Mouse (Mus musculus) neural tube, embryonic 14.5 days (tissue): ENCODE data around the gene Pla2g4e. TPM values are rescaled to one million over a fixed set of nuclear protein-coding genes. Genes with fewer than 3 reads are reported as not detected.

Source experiments
- ATAC-seq: fragments of 200-750 bp; cut with Nextera tagmentation; 2 replicates; pipeline ENCODE4 v1.8.0; 2017; ENCODE audit warnings: low read depth, mild to moderate bottlenecking, moderate TSS enrichment, moderate library complexity
- H3K27ac ChIP-seq: fragments of 300-500 bp; sonication (generic); 2 replicates; pipeline ENCODE4 v1.5.1; 2014; ENCODE audit warnings: low read depth, mild to moderate bottlenecking, control low read depth, low read length, moderate library complexity, mixed read lengths
- H3K27me3 ChIP-seq: fragments of 300-500 bp; sonication (generic); 2 replicates; pipeline ENCODE4 v1.6.1; 2014; ENCODE audit warnings: low read length; ENCODE audit not compliant: control insufficient read depth, insufficient read depth
- H3K36me3 ChIP-seq: fragments of 300-500 bp; sonication (generic); 2 replicates; pipeline ENCODE4 v1.6.1; 2014; ENCODE audit warnings: low read length, mixed read lengths; ENCODE audit not compliant: control insufficient read depth, insufficient read depth
- H3K4me1 ChIP-seq: fragments of 300-500 bp; sonication (generic); 2 replicates; pipeline ENCODE4 v1.6.1; 2014; ENCODE audit warnings: low read length; ENCODE audit not compliant: control insufficient read depth, insufficient read depth
- H3K4me2 ChIP-seq: fragments of 300-500 bp; sonication (generic); 2 replicates; pipeline ENCODE4 v1.6.1; 2014; ENCODE audit warnings: mild to moderate bottlenecking, low read depth, low read length, control low read depth
- H3K4me3 ChIP-seq: fragments of 300-500 bp; sonication (generic); 2 replicates; pipeline ENCODE4 v1.5.1; 2014; ENCODE audit warnings: low read depth, low read length, control low read depth, mixed read lengths
- H3K9ac ChIP-seq: fragments of 300-500 bp; sonication (generic); replicated peaks from 2 replicates; pipeline ENCODE4 v1.6.1; 2014; ENCODE audit warnings: low read depth, mild to moderate bottlenecking, control low read depth, low read length, mixed read lengths
- H3K9me3 ChIP-seq: fragments of 300-500 bp; sonication (generic); 2 replicates; pipeline ENCODE4 v1.6.1; 2016; ENCODE audit warnings: low read length; ENCODE audit not compliant: control insufficient read depth
- WGBS: fragments of 180-500 bp; shearing (Covaris S2); extraction: QIAGEN DNeasy Blood & Tissue Kit; methylation state at CpG from one replicate; pipeline ENCODE4 v1.1.7; 2014; 5-methylcytosine and 5-hydroxymethylcytosine counted together
- polyA plus RNA-seq: library from polyadenylated mRNA; unstranded; fragments of >200 nt; fragmentation: Nextera tagmentation; extraction: Ambion mirVana; gene quantifications from 2 replicates; pipeline ENCODE4 v1.2.1, GENCODE M21; 2014

Pla2g4e gene
- polyA plus RNA-seq, 1 experiment from 2014 or later, result 7.2 TPM

DNA sequence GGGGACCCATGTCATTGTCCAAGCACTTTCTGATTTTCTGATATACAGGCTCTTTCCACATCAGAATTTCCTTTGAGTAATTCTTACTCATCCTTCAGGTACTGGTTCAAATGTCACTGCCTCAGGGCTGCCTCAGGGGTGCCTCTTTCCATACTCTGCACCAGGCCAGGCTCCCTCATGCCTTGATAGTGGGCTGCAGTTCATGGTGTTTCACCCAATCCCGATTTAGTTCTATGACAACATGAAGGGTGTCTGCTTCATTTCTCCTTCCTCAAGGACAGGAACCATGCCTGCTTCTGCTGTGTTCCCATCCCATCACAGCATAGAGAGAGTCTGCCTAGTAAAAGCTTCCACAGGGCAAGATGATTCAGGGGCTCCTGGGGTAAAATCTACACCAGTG, 118.2 kb downstream of the Pla2g4e start:
- Histone ChIP-seq H3K9me3 (no peaks in the 10 kb centered on the region), H3K27ac (no peak overlapping the region), H3K4me2 (no peak overlapping the region), H3K27me3 (no peaks in the 10 kb centered on the region), H3K4me1 (no peaks in the 10 kb centered on the region), H3K9ac (no peak overlapping the region), H3K36me3 (no peaks in the 10 kb centered on the region), H3K4me3 (no peak overlapping the region)
- WGBS, result 91% methylated on average over 1 of the region's 1 CpGs
- ATAC-seq, result no peak

DNA sequence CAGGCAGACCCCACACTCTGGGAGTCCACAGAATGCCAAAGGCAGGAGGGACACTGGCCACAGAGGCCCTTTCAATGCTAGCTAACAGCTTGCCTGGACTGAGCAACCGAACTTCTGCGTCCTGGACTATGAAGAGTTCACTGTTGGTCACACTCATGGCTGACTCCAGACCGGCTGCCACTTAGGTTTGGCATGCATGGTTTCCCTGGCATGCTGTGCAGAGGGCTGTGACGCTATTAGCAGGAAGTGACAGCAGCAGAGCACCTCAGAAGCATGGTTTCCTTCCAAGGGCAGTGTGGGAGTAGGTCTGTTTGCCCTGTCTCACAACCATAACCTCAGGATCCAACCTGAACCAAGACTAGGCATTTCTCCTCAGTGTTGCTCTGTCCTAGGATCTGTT, 118.7 kb downstream of the Pla2g4e start:
- Histone ChIP-seq H3K4me3 (no peak overlapping the region), H3K9ac (no peak overlapping the region), H3K4me1 (no peaks in the 10 kb centered on the region), H3K9me3 (no peaks in the 10 kb centered on the region), H3K36me3 (no peaks in the 10 kb centered on the region), H3K27ac (no peak overlapping the region), H3K4me2 (no peak overlapping the region), H3K27me3 (no peaks in the 10 kb centered on the region)
- no peak for ATAC-seq
- WGBS, result 96% methylated on average over 4 of the region's 4 CpGs

DNA sequence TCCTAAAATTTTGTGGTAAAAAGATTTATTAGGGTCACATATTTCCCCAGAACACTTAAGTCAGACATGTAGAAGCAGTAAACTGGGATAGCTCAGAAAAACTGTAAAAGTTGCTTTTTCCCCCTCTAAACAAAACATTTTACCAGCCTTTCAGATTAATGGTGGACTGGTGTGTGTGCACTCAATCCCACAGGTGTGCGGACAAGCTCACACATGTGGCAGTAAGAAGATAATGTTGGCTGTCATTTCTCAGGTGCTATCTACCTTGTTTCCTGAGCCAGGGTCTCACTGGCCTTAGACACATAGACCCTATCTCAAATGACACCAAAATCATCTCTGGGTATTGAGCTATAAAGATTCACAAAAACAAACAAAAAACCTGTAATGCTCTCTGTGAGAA, 119.7 kb downstream of the Pla2g4e start:
- Histone ChIP-seq H3K27ac (no peak overlapping the region), H3K36me3 (no peaks in the 10 kb centered on the region), H3K27me3 (no peaks in the 10 kb centered on the region), H3K4me2 (no peak overlapping the region), H3K4me1 (no peaks in the 10 kb centered on the region), H3K9ac (no peak overlapping the region), H3K4me3 (no peak overlapping the region), H3K9me3 (no peaks in the 10 kb centered on the region)
- ATAC-seq, result no peak
- 97% methylated on average over 1 of the region's 1 CpGs for WGBS

DNA sequence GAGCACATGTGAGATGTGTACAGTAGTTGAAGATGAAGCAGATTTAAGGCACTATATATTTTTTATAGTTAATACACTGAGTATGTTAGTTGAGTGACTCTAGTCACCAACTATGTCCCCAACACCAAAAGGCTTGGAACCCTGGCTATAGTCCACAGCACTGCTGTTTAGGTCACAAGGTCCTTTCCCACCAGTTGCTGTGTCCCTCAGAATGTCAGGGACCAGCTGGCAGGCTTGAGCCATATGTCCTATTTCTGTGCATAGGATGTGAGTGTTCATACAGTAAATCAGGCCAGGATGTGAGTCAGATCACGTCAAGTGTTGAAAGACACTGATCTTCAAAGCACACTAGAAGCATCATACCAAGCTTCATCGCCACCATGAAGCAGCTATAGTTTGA, 120.2 kb downstream of the Pla2g4e start:
- no peak overlapping the region for H3K9ac ChIP-seq
- no peak for ATAC-seq

GRCm38 (mm10) chr2:120124096-120124495, 121.0 kb downstream of the Pla2g4e start:
- 11% methylated on average over 1 of the region's 1 CpGs for WGBS
- Histone ChIP-seq H3K4me2 (no peak overlapping the region), H3K36me3 (no peaks in the 10 kb centered on the region), H3K4me1 (no peaks in the 10 kb centered on the region), H3K9me3 (no peaks in the 10 kb centered on the region), H3K4me3 (no peak overlapping the region), H3K27ac (no peak overlapping the region), H3K9ac (no peak overlapping the region), H3K27me3 (no peaks in the 10 kb centered on the region)
- no peak for ATAC-seq

More for the DNA sequence above, 120.2 kb downstream of the Pla2g4e start:
- no peak overlapping the region for H3K4me2 ChIP-seq
- H3K36me3 ChIP-seq, result no peaks in the 10 kb centered on the region
- WGBS, result 81% methylated on average over 2 of the region's 2 CpGs
- no peak overlapping the region for H3K27ac ChIP-seq
- H3K4me1 ChIP-seq, result no peaks in the 10 kb centered on the region
- H3K4me3 ChIP-seq, result no peak overlapping the region
- no peaks in the 10 kb centered on the region for H3K27me3 ChIP-seq
- no peaks in the 10 kb centered on the region for H3K9me3 ChIP-seq

DNA sequence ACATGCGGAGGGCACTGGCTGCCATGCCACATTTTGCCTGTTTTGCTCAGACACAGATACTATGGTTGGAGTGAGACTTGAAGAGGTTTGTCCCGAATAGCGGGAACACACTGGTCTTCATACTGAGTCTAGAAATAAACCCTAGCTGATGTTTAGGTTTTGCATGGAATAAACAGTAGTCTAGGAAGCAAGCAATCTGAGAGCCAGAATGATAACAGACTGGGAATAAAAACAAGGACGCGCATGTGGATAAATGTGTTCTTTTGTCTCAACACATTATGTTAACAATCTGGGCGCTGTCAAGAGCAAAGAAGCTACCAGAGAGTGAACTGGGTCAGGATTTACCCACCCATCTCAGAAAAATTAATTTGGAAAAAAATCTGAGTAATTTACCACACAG, 122.2 kb downstream of the Pla2g4e start:
- no peaks in the 10 kb centered on the region for H3K36me3 ChIP-seq
- ATAC-seq, result no peak
- 93% methylated on average over 6 of the region's 6 CpGs for WGBS

GRCm38 (mm10) chr2:120117346-120117745, 127.8 kb downstream of the Pla2g4e start:
- ATAC-seq, result no peak
- Histone ChIP-seq H3K27ac (no peak overlapping the region), H3K9me3 (no peaks in the 10 kb centered on the region), H3K27me3 (no peaks in the 10 kb centered on the region), H3K9ac (no peak overlapping the region), H3K4me3 (no peak overlapping the region), H3K36me3 (no peaks in the 10 kb centered on the region), H3K4me2 (no peak overlapping the region), H3K4me1 (no peaks in the 10 kb centered on the region)
- 96% methylated on average over 6 of the region's 6 CpGs for WGBS

More for the DNA sequence above, 122.2 kb downstream of the Pla2g4e start:
- no peaks in the 10 kb centered on the region for H3K4me1 ChIP-seq
- H3K27ac ChIP-seq, result no peak overlapping the region
- no peak overlapping the region for H3K4me2 ChIP-seq
- H3K4me3 ChIP-seq, result no peak overlapping the region
- H3K9me3 ChIP-seq, result no peaks in the 10 kb centered on the region
- H3K27me3 ChIP-seq, result no peaks in the 10 kb centered on the region
- no peak overlapping the region for H3K9ac ChIP-seq

Other genes starting within 250 kb of the Pla2g4e start
- gene Jmjd7, start 217.9 kb downstream of the Pla2g4e start, polyA plus RNA-seq, result 22.8 and 25.3 TPM in 2 replicates
- gene Gm28042, start 217.8 kb downstream of the Pla2g4e start, polyA plus RNA-seq, result 7.3 and 7.5 TPM in 2 replicates
- gene Pla2g4b, start 211.9 kb downstream of the Pla2g4e start, polyA plus RNA-seq, result 3.2 and 4.3 TPM in 2 replicates
- 8.2 and 10.1 TPM in 2 replicates for gene Ehd4, start 90.7 kb downstream of the Pla2g4e start, polyA plus RNA-seq
- not detected in 2 replicates for gene Pla2g4d, start 43.9 kb upstream of the Pla2g4e start, polyA plus RNA-seq
- not detected in 2 replicates for gene Pla2g4f, start 68.8 kb upstream of the Pla2g4e start, polyA plus RNA-seq
- gene Vps39, start 107.8 kb upstream of the Pla2g4e start, polyA plus RNA-seq, result 46.2 and 55.4 TPM in 2 replicates
- gene Ganc, start 158.6 kb upstream of the Pla2g4e start, polyA plus RNA-seq, result 9.1 and 10.7 TPM in 2 replicates
- 8.1 and 14.3 TPM in 2 replicates for gene Tmem87a, start 158.8 kb upstream of the Pla2g4e start, polyA plus RNA-seq
- 0.59 and 1.2 TPM in 2 replicates for gene Capn3, start 210.7 kb upstream of the Pla2g4e start, polyA plus RNA-seq